Mouse (Mus musculus): Measurements from ENCODE around the gene Kirrel. TPM values are rescaled to one million over a fixed set of nuclear protein-coding genes. Genes with fewer than 3 reads are reported as not detected.

The Kirrel gene
- total and polyA plus RNA-seq, 3 experiments = not detected

DNA sequence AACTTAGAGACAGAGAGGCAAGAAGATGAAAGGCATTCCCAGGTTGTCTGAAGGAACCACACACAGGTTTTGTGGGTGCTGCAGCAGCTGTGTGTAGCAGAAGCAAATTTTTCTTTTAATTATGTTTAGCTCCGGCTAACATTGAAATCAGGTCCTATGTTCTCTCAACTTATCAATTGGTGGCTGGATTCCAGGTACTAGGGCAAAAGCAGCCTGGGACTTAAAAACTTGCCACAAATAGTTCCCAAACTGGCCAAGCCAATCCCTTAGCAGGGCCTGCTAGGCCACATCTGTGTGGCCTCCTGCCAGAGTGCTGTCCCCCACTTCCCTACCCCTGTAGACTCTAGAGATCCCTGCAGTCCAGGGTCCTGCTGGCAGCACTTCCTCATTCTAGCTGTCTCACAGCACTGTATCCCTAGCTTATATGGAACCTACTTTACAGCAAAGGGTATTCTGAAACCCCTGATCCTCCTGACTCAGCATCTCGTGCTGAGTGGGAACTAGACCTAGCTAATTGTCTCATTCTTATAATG lies 23.2 kb downstream of the Kirrel start:
- Histone ChIP-seq H3K4me3 (ENCODE audit: control insufficient read depth in 1 of 2, insufficient read depth in 1 of 2, low read depth in 2 of 2, low read length in 2 of 2) (no peak overlapping the region), H3K9ac (ENCODE audit: control insufficient read depth, low read depth, low read length, poor library complexity, severe bottlenecking) (no peak overlapping the region), H3K79me2 (ENCODE audit: control insufficient read depth, insufficient read depth, low read length, poor library complexity) (no peaks in the 10 kb centered on the region), H3K9me3 (replicated peaks; ENCODE audit: insufficient read depth, low read length) (no peaks in the 10 kb centered on the region), H3K4me1 (ENCODE audit: control insufficient read depth in 1 of 2, insufficient read depth in 2 of 2, low read length in 2 of 2) (no peaks in the 10 kb centered on the region), H3K27ac (ENCODE audit: control insufficient read depth, low read depth, low read length) (no peak overlapping the region), H3K36me3 (ENCODE audit: control insufficient read depth in 1 of 2, insufficient read depth in 2 of 2, low read length in 2 of 2) (no peaks in the 10 kb centered on the region), H3K27me3 (ENCODE audit: control insufficient read depth in 1 of 2, insufficient read depth in 2 of 2, low read length in 2 of 2) (no peaks in the 10 kb centered on the region)
- no peak for DNase-seq (ENCODE audit: low read depth, low spot score)
- TF ChIP-seq MXI1 (IDR thresholded peaks at IDR 0.05; ENCODE audit: low read depth, low read length) (no peak), NELFE (IDR thresholded peaks at IDR 0.05; ENCODE audit: low read depth, low read length) (no peak), POLR2A (IDR thresholded peaks at IDR 0.05; ENCODE audit: control insufficient read depth in 1 of 2, insufficient read depth in 1 of 2, low read depth in 1 of 2, low read length in 2 of 2, poor library complexity in 1 of 2) (no peak), MYB (IDR thresholded peaks at IDR 0.05; ENCODE audit: low read depth, low read length) (no peak), RAD21 (IDR thresholded peaks at IDR 0.05; ENCODE audit: low read depth, low read length) (no peak), ETS1 (IDR thresholded peaks at IDR 0.05; ENCODE audit: low read depth, low read length) (no peak), GATA1 (IDR thresholded peaks at IDR 0.05; ENCODE audit: low read depth, low read length) (no peak), CTCF (IDR thresholded peaks at IDR 0.05 in 2 of 3, conservative IDR thresholded peaks at IDR 0.05 in 1 of 3; ENCODE audit: control insufficient read depth in 1 of 3, insufficient read depth in 1 of 3, low read depth in 2 of 3, low read length in 3 of 3, poor library complexity in 1 of 3, severe bottlenecking in 1 of 3) (no peak), MYC (IDR thresholded peaks at IDR 0.05; ENCODE audit: low read depth, low read length) (no peak), TBP (IDR thresholded peaks at IDR 0.05; ENCODE audit: low read depth, low read length) (no peak), GABPA (IDR thresholded peaks at IDR 0.05; ENCODE audit: low read depth, low read length) (no peak), KAT2A (conservative IDR thresholded peaks at IDR 0.05; ENCODE audit: low read depth, low read length) (no peak), NRF1 (IDR thresholded peaks at IDR 0.05; ENCODE audit: insufficient read depth, low read depth, low read length, poor library complexity, severe bottlenecking) (no peak), JUND (IDR thresholded peaks at IDR 0.05; ENCODE audit: low read depth, low read length) (no peak), HCFC1 (IDR thresholded peaks at IDR 0.05; ENCODE audit: low read depth, low read length) (no peak), POLR2AphosphoS2 (IDR thresholded peaks at IDR 0.05; ENCODE audit: low read length) (no peak), USF2 (IDR thresholded peaks at IDR 0.05; ENCODE audit: borderline replicate concordance in 1 of 2, insufficient read depth in 1 of 2, low read depth in 1 of 2, low read length in 2 of 2) (no peak), BHLHE40 (IDR thresholded peaks at IDR 0.05; ENCODE audit: borderline replicate concordance, low read depth, low read length) (no peak), CHD1 (IDR thresholded peaks at IDR 0.05; ENCODE audit: low read depth, low read length) (no peak)

- no peak overlapping the region for H3K9ac ChIP-seq (ENCODE audit: control insufficient read depth, low read depth, low read length, poor library complexity, severe bottlenecking)
- H3K4me1 ChIP-seq (ENCODE audit: control insufficient read depth in 1 of 2, insufficient read depth in 2 of 2, low read length in 2 of 2) = no peaks in the 10 kb centered on the region
- H3K27me3 ChIP-seq (ENCODE audit: control insufficient read depth in 1 of 2, insufficient read depth in 2 of 2, low read length in 2 of 2) = no peaks in the 10 kb centered on the region
- H3K4me3 ChIP-seq (ENCODE audit: control insufficient read depth in 1 of 2, insufficient read depth in 1 of 2, low read depth in 2 of 2, low read length in 2 of 2) = no peak overlapping the region
- no peak for DNase-seq (ENCODE audit: low read depth, low spot score)
- no peaks in the 10 kb centered on the region for H3K36me3 ChIP-seq (ENCODE audit: control insufficient read depth in 1 of 2, insufficient read depth in 2 of 2, low read length in 2 of 2)
- no peak for TF ChIP-seq MAFK (IDR thresholded peaks at IDR 0.05; ENCODE audit: borderline replicate concordance, low read depth, low read length)
- no peak for TF ChIP-seq TBP (IDR thresholded peaks at IDR 0.05; ENCODE audit: low read depth, low read length)
- no peak for TF ChIP-seq ZNF384 (IDR thresholded peaks at IDR 0.05; ENCODE audit: low read depth, low read length)
- no peak for TF ChIP-seq ETS1 (IDR thresholded peaks at IDR 0.05; ENCODE audit: low read depth, low read length)
- no peak for TF ChIP-seq KAT2A (conservative IDR thresholded peaks at IDR 0.05; ENCODE audit: low read depth, low read length)
- TF ChIP-seq JUND (IDR thresholded peaks at IDR 0.05; ENCODE audit: low read depth, low read length) = no peak
- TF ChIP-seq RCOR1 (IDR thresholded peaks at IDR 0.05; ENCODE audit: low read depth, low read length) = no peak
- TF ChIP-seq GATA1 (IDR thresholded peaks at IDR 0.05; ENCODE audit: low read depth, low read length) = no peak
- TF ChIP-seq EP300 (IDR thresholded peaks at IDR 0.05; ENCODE audit: low read depth in 1 of 2, low read length in 2 of 2) = no peak
- TF ChIP-seq NRF1 (IDR thresholded peaks at IDR 0.05; ENCODE audit: insufficient read depth, low read depth, low read length, poor library complexity, severe bottlenecking) = no peak
- TF ChIP-seq USF1 (IDR thresholded peaks at IDR 0.05; ENCODE audit: low read depth, low read length) = no peak
- no peaks in the 10 kb centered on the region for H3K9me3 ChIP-seq (replicated peaks; ENCODE audit: insufficient read depth, low read length)
- H3K27ac ChIP-seq (ENCODE audit: control insufficient read depth, low read depth, low read length) = no peak overlapping the region
- H3K79me2 ChIP-seq (ENCODE audit: control insufficient read depth, insufficient read depth, low read length, poor library complexity) = no peaks in the 10 kb centered on the region
Measured at GRCm38 (mm10) chr3:87150689-87151244, 23.8 kb downstream of the Kirrel start.

All from MEL (cell line).